Mouse (Mus musculus) intestine, embryonic 14.5 days (tissue): ENCODE data around the gene Prkcb. TPM values are rescaled to one million over a fixed set of nuclear protein-coding genes. Genes with fewer than 3 reads are reported as not detected.

Source experiments
- ATAC-seq: fragments of 200-750 bp; cut with Nextera tagmentation; replicated peaks from 2 replicates; pipeline ENCODE4 v1.8.0; 2017; ENCODE audit warnings: low read depth, moderate number of reproducible peaks, moderate TSS enrichment, moderate library complexity; ENCODE audit not compliant: low FRiP score, low TSS enrichment
- DNase-seq: peaks from one replicate; pipeline ENCODE4 v3.0.0-alpha.2; 2018; ENCODE audit warnings: low spot score
- H3K27ac ChIP-seq: fragments of 300-500 bp; sonication (generic); 2 replicates; pipeline ENCODE4 v1.5.1; 2014; ENCODE audit warnings: low read depth, mild to moderate bottlenecking, control low read depth
- H3K27me3 ChIP-seq: fragments of 300-500 bp; sonication (generic); replicated peaks from 2 replicates; pipeline ENCODE4 v1.6.1; 2014; ENCODE audit warnings: low read length, control low read depth; ENCODE audit not compliant: control insufficient read depth, insufficient read depth
- H3K36me3 ChIP-seq: fragments of 300-500 bp; sonication (generic); 2 replicates; pipeline ENCODE4 v1.6.1; 2014; ENCODE audit warnings: low read length, control low read depth; ENCODE audit not compliant: control insufficient read depth, insufficient read depth
- H3K4me1 ChIP-seq: fragments of 300-500 bp; sonication (generic); replicated peaks from 2 replicates; pipeline ENCODE4 v1.6.1; 2014; ENCODE audit warnings: low read length, control low read depth, mixed read lengths; ENCODE audit not compliant: control insufficient read depth, insufficient read depth
- H3K4me2 ChIP-seq: fragments of 300-500 bp; sonication (generic); 2 replicates; pipeline ENCODE4 v1.6.1; 2014; ENCODE audit warnings: low read length
- H3K4me3 ChIP-seq: fragments of 300-500 bp; sonication (generic); 2 replicates; pipeline ENCODE4 v1.5.1; 2014; ENCODE audit warnings: low read depth, low read length, control low read depth, mixed read lengths
- H3K9ac ChIP-seq: fragments of 300-500 bp; sonication (generic); 2 replicates; pipeline ENCODE4 v1.6.1; 2014; ENCODE audit warnings: mild to moderate bottlenecking, low read length
- H3K9me3 ChIP-seq: fragments of 300-500 bp; sonication (generic); 2 replicates; pipeline ENCODE4 v1.6.1; 2016; ENCODE audit warnings: low read length, control low read depth; ENCODE audit not compliant: control insufficient read depth
- WGBS: fragments of 180-500 bp; shearing (Covaris S2); extraction: QIAGEN DNeasy Blood & Tissue Kit; methylation state at CpG from one replicate; pipeline ENCODE4 v1.1.7; 2014; 5-methylcytosine and 5-hydroxymethylcytosine counted together
- polyA plus RNA-seq: library from polyadenylated mRNA; unstranded; fragments of >200 nt; fragmentation: Nextera tagmentation; extraction: Ambion mirVana; gene quantifications from 2 replicates; pipeline ENCODE4 v1.2.1, GENCODE M21; 2014

The Prkcb gene
- polyA plus RNA-seq, 1 experiment from 2014 or later: 19.0 TPM

DNA sequence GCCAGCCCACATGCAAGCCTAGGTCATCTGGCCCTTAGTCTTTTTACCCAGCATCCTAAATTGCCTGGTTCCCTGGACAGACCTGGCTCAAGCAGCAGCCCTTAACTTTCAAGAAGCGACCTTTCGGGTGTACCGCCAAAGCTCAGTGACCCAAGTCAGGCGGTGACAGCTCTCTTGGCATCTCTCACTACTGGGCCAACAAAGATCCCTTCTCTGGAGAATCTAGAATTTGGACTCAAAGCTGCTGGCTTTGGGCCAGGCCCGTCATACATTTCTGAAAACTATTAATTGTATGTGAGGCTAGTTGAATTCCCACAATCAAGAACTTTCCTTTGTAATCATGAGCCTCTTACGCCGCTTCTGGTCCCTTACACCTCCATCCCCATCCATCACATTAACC is 147.0 kb downstream of the Prkcb start:
- Histone ChIP-seq H3K36me3 (no peaks in the 10 kb centered on the region), H3K9me3 (no peaks in the 10 kb centered on the region), H3K4me2 (no peak overlapping the region), H3K9ac (no peak overlapping the region), H3K27me3 (no peaks in the 10 kb centered on the region), H3K27ac (no peak overlapping the region), H3K4me3 (no peak overlapping the region), H3K4me1 (no peaks in the 10 kb centered on the region)
- WGBS: 96% methylated on average over 7 of the region's 7 CpGs
- ATAC-seq (no peak), DNase-seq (no peak)

DNA sequence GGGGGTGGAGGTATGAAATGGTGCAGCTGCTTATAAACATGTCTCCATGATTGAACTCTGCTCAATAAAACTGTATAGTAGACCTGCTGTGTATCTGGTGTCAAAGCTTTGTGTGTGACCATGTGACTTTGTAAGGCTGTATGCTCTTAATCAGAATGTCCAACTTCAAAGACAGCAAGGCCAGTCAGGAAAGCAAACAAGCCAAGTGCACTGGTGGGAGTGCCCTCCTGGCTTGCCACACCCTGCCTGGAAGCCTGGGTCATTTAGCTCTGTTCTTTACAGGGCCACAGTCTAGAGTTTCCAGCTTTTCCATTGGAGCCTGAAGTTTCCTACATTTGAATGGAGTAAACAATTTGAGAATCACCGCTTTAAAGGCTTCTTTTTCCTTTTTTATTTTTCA is 148.8 kb downstream of the Prkcb start:
- Histone ChIP-seq H3K4me2 (no peak overlapping the region), H3K9me3 (no peaks in the 10 kb centered on the region), H3K27ac (no peak overlapping the region), H3K27me3 (no peaks in the 10 kb centered on the region), H3K4me1 (no peaks in the 10 kb centered on the region), H3K9ac (no peak overlapping the region), H3K4me3 (no peak overlapping the region), H3K36me3 (no peaks in the 10 kb centered on the region)
- DNase-seq (no peak), ATAC-seq (peak; percentile 58; the same call in 1 of the 2 replicates)
- 60% methylated on average over 1 of the region's 1 CpGs for WGBS

DNA sequence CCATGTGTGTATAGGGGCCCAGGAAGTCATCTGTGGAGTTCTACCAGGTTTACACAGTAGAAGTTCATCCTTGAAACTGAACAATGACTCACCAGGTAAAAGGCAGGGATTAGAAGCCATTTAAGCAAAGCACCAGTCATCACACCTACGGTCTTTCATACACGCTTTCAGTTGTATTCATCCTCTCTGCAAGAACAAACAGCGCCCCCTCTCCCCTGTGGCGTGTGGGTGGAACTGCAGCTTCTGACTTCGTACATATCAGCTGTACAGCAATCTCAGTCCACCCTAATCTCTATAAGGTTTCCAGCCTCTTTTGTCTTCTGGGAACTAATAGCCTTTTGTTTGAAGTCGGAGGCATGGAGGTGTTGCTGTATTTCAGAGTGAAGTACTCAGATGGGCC is 156.5 kb downstream of the Prkcb start:
- no peak for ATAC-seq

DNA sequence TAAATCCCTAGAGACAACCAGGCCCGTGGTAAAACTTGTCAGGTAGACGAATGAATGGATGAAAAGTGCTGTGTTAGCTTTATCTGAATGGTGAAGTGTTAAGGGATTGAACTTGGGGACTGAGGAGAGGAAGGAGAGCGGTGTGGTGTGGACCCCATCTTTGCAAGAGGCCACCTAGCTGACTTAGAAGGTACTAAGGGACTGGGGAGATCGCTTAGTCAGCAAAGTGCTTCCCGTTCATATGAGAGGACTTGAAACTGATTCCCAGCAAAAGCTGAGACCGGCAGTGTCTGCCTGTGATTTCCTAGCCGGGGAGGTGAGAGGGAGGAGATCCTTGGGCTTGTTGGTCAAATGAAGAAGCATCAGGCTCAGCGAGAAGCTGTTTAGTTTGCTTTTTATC is 164.1 kb downstream of the Prkcb start:
- H3K36me3 ChIP-seq: no peaks in the 10 kb centered on the region
- no peaks in the 10 kb centered on the region for H3K9me3 ChIP-seq
- H3K4me2 ChIP-seq: no peak overlapping the region
- ATAC-seq (no peak), DNase-seq (no peak)
- no peaks in the 10 kb centered on the region for H3K27me3 ChIP-seq
- H3K27ac ChIP-seq: no peak overlapping the region
- H3K4me3 ChIP-seq: no peak overlapping the region
- 71% methylated on average over 8 of the region's 8 CpGs for WGBS
- no peak overlapping the region for H3K9ac ChIP-seq
- H3K4me1 ChIP-seq: no peaks in the 10 kb centered on the region

More for the DNA sequence above, 156.5 kb downstream of the Prkcb start:
- Histone ChIP-seq H3K36me3 (no peaks in the 10 kb centered on the region), H3K9ac (no peak overlapping the region), H3K9me3 (no peaks in the 10 kb centered on the region), H3K27me3 (no peaks in the 10 kb centered on the region), H3K4me2 (no peak overlapping the region), H3K4me3 (no peak overlapping the region), H3K27ac (no peak overlapping the region), H3K4me1 (no peaks in the 10 kb centered on the region)
- no peak for DNase-seq
- 68% methylated on average over 6 of the region's 6 CpGs for WGBS

DNA sequence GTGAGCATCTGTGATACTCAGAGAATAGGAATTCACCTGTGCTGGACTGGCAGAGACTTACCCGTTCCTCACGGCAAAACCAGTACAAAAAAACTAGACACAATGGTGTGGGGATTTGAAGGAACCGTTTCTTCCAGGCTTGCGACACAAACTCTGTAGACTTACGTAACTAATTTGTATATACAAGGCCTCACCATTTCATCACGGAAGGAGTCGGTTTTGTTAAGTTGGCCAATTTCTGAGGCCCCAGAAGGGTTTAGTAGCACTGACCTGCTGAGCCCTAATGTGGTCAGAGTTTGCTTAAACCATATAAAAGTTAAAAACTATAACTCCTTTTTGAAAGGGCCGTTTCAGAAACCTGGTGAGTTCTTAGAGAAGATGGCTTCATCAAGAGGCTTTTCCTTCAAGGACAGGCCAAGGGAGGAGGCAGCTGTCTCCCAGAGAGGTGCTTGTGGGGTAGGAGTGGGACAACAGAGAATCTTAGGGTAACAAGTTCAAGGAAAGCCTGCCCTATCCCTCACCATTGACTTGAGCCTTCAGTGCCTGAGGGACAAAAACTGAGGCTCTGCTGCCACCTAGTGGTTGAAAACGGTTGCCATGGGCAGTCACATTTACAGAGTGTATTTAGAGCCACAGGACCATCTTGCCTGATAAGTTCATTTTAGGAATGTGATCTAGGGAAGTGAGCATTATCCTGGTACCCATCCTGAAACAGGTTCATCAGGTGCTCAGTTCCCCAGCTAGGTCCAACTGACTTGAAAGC is 170.8 kb downstream of the Prkcb start:
- ATAC-seq: peak; percentile 73; the same call in 1 of the 2 replicates
- WGBS: 69% methylated on average over 9 of the region's 9 CpGs
- Histone ChIP-seq H3K27ac (no peak overlapping the region), H3K4me3 (no peak overlapping the region), H3K4me1 (no peaks in the 10 kb centered on the region), H3K9me3 (no peaks in the 10 kb centered on the region), H3K9ac (no peak overlapping the region), H3K27me3 (no peaks in the 10 kb centered on the region), H3K4me2 (no peak overlapping the region), H3K36me3 (no peaks in the 10 kb centered on the region)
- peak; percentile 98 for DNase-seq

DNA sequence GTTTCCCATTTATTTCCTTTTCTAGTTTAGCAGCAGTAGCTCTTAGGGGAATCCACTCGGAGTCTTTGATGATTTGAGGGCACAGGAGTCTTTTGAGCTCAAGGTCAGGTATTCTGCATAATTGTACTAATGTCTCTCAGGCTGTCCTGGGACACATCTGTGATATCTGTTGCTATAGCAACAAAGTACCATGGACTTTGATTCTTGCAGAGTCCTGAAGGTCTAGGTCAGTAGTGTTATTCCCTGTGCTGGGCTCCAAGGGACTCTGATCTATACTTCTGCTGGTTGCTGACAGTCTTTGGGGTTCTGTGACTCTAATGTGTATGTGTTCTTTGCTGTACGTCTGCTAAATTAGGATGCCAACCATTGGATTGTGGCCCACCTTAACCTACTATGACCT is 171.5 kb downstream of the Prkcb start:
- ATAC-seq (no peak), DNase-seq (no peak)
- Histone ChIP-seq H3K27ac (no peak overlapping the region), H3K27me3 (no peaks in the 10 kb centered on the region), H3K9me3 (no peaks in the 10 kb centered on the region), H3K4me1 (no peaks in the 10 kb centered on the region), H3K4me3 (no peak overlapping the region), H3K4me2 (no peak overlapping the region), H3K9ac (no peak overlapping the region), H3K36me3 (no peaks in the 10 kb centered on the region)
- WGBS: 46% methylated on average over 2 of the region's 2 CpGs

DNA sequence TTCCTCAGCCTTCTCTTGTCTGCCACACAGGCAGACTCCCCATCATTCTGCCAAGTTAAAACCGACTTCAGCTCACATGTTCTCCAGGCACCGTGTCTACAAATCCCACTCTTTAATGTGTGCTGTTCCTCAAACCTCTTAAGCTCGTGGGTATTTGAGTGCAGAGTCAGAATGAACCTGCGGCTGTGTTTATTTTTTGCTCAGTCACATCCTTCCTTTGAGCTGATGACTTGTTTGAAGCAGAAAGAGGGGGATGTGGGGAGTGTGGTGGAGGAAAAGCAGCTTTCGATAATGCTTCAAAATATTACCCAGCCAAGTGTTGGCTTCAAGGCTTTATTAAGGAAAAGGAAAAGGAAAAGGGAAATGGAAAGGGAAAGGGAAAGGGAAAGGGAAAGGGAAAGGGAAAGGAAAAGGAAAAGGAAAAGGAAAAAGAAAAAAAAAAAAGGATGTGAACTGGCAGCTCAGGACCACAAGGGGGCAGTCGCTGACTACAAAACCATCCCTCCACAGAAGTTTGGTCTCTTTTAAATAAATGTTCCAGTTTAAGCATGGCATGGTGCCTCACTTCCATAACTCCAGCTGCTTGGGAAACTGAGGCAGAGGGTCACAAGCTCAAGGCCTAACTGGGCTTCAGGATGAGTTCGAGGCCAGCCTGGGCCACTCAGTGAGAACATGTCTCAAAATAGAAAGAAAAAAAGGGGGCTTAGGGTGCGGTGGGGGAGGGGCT is 177.4 kb downstream of the Prkcb start:
- H3K9me3 ChIP-seq: no peaks in the 10 kb centered on the region
- no peak for ATAC-seq
- no peaks in the 10 kb centered on the region for H3K36me3 ChIP-seq
- no peaks in the 10 kb centered on the region for H3K27me3 ChIP-seq
- no peak overlapping the region for H3K4me2 ChIP-seq
- DNase-seq: peak; percentile 70
- H3K9ac ChIP-seq: no peak overlapping the region
- no peak overlapping the region for H3K27ac ChIP-seq
- 49% methylated on average over 8 of the region's 8 CpGs for WGBS
- H3K4me1 ChIP-seq: no peaks in the 10 kb centered on the region
- no peak overlapping the region for H3K4me3 ChIP-seq

DNA sequence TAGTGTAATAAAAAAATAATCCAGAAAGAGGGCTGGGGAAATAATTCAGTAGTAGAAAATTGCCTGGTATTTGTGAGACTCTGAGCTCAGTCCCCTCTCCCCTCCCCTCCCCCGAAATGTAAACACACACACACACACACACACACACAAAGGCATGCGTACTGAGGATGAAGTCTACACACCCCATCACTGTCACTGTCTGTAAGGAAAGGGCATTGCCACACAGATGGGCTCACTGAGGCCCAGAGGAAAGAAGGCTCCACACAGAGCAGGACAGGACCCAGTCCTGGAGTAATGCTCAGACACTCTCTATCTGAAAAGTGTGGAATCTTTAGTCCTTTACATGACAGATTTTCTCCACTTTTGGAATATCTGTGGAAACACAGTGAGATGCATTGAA is 178.2 kb downstream of the Prkcb start:
- H3K27me3 ChIP-seq: no peaks in the 10 kb centered on the region
- DNase-seq (no peak), ATAC-seq (no peak)
- H3K9me3 ChIP-seq: no peaks in the 10 kb centered on the region
- no peak overlapping the region for H3K9ac ChIP-seq
- no peak overlapping the region for H3K4me3 ChIP-seq
- no peaks in the 10 kb centered on the region for H3K36me3 ChIP-seq
- no peak overlapping the region for H3K27ac ChIP-seq
- no peak overlapping the region for H3K4me2 ChIP-seq
- 61% methylated on average over 2 of the region's 2 CpGs for WGBS
- no peaks in the 10 kb centered on the region for H3K4me1 ChIP-seq

DNA sequence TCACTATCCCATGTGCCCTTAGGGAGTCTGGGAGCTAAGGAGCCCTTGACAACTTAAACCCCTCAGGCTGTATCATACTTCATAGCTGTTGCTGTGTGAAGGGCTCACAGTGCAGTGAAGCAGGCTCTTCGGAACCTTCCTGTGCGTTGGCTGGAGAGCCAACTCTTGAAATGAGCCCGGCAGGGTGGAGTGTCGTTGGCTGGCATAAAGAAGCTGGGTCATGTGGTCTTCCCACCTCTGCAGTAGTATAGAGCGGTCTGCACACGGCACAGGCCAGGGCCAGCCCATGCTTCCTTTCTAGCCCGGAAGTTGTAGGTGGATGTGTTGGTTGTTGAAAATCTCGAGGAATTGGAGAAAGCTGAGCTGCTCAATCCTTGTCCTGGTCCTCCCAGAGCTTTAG is 179.3 kb downstream of the Prkcb start:
- H3K9me3 ChIP-seq: no peaks in the 10 kb centered on the region
- no peaks in the 10 kb centered on the region for H3K36me3 ChIP-seq
- no peaks in the 10 kb centered on the region for H3K27me3 ChIP-seq
- H3K4me2 ChIP-seq: no peak overlapping the region
- 77% methylated on average over 8 of the region's 8 CpGs for WGBS
- H3K4me3 ChIP-seq: no peak overlapping the region
- ATAC-seq (no peak), DNase-seq (no peak)
- H3K27ac ChIP-seq: no peak overlapping the region
- H3K4me1 ChIP-seq: no peaks in the 10 kb centered on the region
- H3K9ac ChIP-seq: no peak overlapping the region
